Mouse (Mus musculus): Measurements from ENCODE around the gene Mpp2. TPM values are rescaled to one million over a fixed set of nuclear protein-coding genes. Genes with fewer than 3 reads are reported as not detected.

Mpp2 gene
- polyA plus RNA-seq, 1 experiment, result 21.2 TPM

GRCm38 (mm10) chr11:102034887-102035286, 53.4 kb downstream of the Mpp2 start:
- no peak overlapping the region for H3K4me3 ChIP-seq (replicated peaks)
- no peaks in the 10 kb centered on the region for H3K4me1 ChIP-seq (ENCODE audit: control insufficient read depth)
- H3K36me3 ChIP-seq (ENCODE audit: control insufficient read depth), result no peaks in the 10 kb centered on the region
- TF ChIP-seq GATA1 (IDR thresholded peaks at IDR 0.05; ENCODE audit: low read length), result no peak
- TF ChIP-seq TAL1 (IDR thresholded peaks at IDR 0.05; ENCODE audit: low read length), result no peak
- peaks cover 12% of the 10 kb centered on the region for H3K27me3 ChIP-seq (ENCODE audit: control insufficient read depth)
- H3K9me3 ChIP-seq (ENCODE audit: control insufficient read depth, low read length), result no peaks in the 10 kb centered on the region

DNA sequence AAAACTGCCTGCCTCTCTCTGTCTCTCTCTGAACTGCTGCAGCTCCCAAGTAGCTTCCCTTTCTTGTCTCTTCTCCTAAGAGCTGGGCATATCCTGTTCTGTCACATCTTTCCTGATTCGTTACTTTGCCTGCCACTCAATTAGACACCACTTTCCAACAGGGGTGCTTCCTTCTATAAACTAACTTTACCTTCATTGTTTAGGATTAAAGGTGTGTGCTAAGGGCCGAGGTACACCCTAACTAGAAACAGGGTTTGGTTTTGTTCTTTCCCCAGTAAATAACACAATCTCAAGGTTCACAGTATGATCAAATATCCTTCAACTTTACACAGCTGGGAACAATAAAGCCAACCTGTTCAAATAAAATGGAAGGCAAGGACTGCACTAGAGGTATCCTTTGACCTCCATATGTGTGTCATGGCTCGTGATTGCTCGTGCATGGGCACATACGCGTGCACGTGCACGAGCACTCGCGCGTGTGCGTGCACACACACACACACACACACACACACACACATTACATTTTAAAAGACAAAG, 55.2 kb downstream of the Mpp2 start:
- H3K36me3 ChIP-seq (ENCODE audit: control insufficient read depth), result no peaks in the 10 kb centered on the region
- H3K4me1 ChIP-seq (ENCODE audit: control insufficient read depth), result peaks cover 6% of the 10 kb centered on the region
- H3K27me3 ChIP-seq (ENCODE audit: control insufficient read depth), result peaks cover 21% of the 10 kb centered on the region
- H3K4me3 ChIP-seq (replicated peaks), result no peak overlapping the region
- TF ChIP-seq TAL1 (IDR thresholded peaks at IDR 0.05; ENCODE audit: low read length) (no peak), GATA1 (IDR thresholded peaks at IDR 0.05; ENCODE audit: low read length) (no peak)
- no peaks in the 10 kb centered on the region for H3K9me3 ChIP-seq (ENCODE audit: control insufficient read depth, low read length)

DNA sequence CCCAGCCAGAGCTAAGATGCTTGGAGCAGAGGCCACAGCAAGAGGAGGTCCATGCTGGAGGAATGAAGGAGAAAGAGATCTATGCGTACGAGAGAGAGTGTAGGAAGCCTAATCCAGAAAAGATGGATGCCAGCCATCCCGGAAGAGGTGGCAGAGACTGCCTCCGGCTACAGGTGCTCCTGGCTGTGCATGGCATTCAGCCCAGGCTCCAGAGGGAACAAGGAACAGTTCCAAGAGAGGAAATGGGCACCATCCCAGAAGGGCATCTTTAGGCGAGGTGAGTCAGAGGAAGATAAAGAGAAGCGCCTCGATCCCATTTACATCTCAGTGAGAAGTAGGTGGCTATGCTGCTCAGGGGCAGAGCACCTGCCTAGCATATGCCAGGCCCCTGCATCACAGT, 57.2 kb downstream of the Mpp2 start:
- no peaks in the 10 kb centered on the region for H3K36me3 ChIP-seq (ENCODE audit: control insufficient read depth)
- peaks cover 14% of the 10 kb centered on the region for H3K4me1 ChIP-seq (ENCODE audit: control insufficient read depth)
- H3K4me3 ChIP-seq (replicated peaks), result no peak overlapping the region
- peaks cover 36% of the 10 kb centered on the region for H3K27me3 ChIP-seq (ENCODE audit: control insufficient read depth)
- H3K9me3 ChIP-seq (ENCODE audit: control insufficient read depth, low read length), result no peaks in the 10 kb centered on the region; the same call in 1 of the 2 replicates
- TF ChIP-seq TAL1 (IDR thresholded peaks at IDR 0.05; ENCODE audit: low read length) (no peak), GATA1 (IDR thresholded peaks at IDR 0.05; ENCODE audit: low read length) (no peak)

DNA sequence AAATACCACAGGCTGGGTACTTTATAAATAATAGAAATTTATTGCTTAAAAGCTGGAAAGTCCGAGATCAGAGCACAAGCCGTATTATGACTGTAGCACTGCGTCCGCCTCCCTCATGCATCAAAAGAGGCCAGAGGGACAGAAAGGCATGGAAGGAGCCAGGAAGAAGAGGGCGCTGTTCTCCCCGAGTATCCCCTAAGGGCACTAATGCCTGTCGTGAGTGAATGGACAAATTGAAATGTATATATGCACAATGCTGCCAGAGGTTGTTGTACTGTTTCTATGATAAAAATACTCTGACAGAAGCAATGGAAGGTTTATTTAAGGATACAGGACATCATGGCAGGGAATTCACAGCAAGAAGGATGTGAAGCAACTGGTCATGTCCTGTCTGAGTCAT, 58.3 kb downstream of the Mpp2 start:
- peaks cover 14% of the 10 kb centered on the region for H3K4me1 ChIP-seq (ENCODE audit: control insufficient read depth)
- H3K27me3 ChIP-seq (ENCODE audit: control insufficient read depth), result peaks cover 48% of the 10 kb centered on the region
- TF ChIP-seq TAL1 (IDR thresholded peaks at IDR 0.05; ENCODE audit: low read length) (no peak), GATA1 (IDR thresholded peaks at IDR 0.05; ENCODE audit: low read length) (no peak)
- no peak overlapping the region for H3K4me3 ChIP-seq (replicated peaks)
- H3K36me3 ChIP-seq (ENCODE audit: control insufficient read depth), result no peaks in the 10 kb centered on the region
- H3K9me3 ChIP-seq (ENCODE audit: control insufficient read depth, low read length), result no peaks in the 10 kb centered on the region; the same call in 1 of the 2 replicates

- Histone ChIP-seq H3K4me3 (replicated peaks) (no peak overlapping the region), H3K4me1 (ENCODE audit: control insufficient read depth) (peaks cover 14% of the 10 kb centered on the region), H3K9me3 (ENCODE audit: control insufficient read depth, low read length) (no peaks in the 10 kb centered on the region; the same call in 1 of the 2 replicates), H3K27me3 (ENCODE audit: control insufficient read depth) (peaks cover 54% of the 10 kb centered on the region), H3K36me3 (ENCODE audit: control insufficient read depth) (no peaks in the 10 kb centered on the region)
- no peak for TF ChIP-seq GATA1 (IDR thresholded peaks at IDR 0.05; ENCODE audit: low read length)
- TF ChIP-seq TAL1 (IDR thresholded peaks at IDR 0.05; ENCODE audit: low read length), result no peak
Measured at GRCm38 (mm10) chr11:102029304-102029703, 59.0 kb downstream of the Mpp2 start.

DNA sequence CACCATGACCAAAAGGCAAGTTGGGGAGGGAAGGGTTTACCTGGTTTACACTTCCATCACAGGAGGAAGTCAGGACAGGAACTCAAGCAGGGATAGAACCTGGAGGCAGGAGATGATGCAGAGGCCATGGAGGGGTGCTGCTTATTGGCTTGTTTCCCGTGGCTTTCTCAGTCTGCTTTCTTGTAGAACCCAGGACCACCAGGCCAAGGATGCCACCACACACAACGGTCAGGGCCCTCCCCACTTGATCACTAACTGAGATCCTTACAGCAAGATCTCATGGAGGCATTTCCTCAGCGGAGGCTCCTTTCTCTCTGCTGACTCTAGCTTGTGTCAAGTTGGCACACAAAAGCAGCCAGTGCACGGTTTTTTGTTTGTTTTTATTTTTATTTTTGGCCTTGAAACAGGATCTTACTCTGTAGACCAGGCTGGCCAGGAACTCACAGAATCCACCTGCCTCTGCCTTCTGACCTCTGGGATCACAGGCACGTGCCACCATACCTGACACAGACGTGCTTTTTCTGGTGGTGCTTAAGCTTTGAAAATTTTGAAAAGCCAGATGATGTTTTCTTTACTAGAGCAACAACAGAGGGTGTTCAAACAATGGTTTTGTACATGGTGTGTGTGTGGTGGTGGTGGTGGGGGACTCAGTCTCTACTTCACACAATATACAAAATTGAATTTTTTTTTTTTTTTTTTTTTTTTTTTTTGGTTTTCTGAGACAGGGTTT, 60.1 kb downstream of the Mpp2 start, which contains the start of gene Mpp3:
Mpp3 (minus strand) TSS at position 375 of the 730 bp plus-strand sequence.
- no peaks in the 10 kb centered on the region; the same call in 1 of the 2 replicates for H3K9me3 ChIP-seq (ENCODE audit: control insufficient read depth, low read length)
- no peaks in the 10 kb centered on the region for H3K36me3 ChIP-seq (ENCODE audit: control insufficient read depth)
- no peak within 1 kb of the TSS for H3K4me3 ChIP-seq (replicated peaks)
- H3K4me1 ChIP-seq (ENCODE audit: control insufficient read depth), result peaks cover 14% of the 10 kb centered on the region
- TF ChIP-seq GATA1 (IDR thresholded peaks at IDR 0.05; ENCODE audit: low read length) (no peak), TAL1 (IDR thresholded peaks at IDR 0.05; ENCODE audit: low read length) (no peak)
- H3K27me3 ChIP-seq (ENCODE audit: control insufficient read depth), result peaks cover 65% of the 10 kb centered on the region

GRCm38 (mm10) chr11:102027361-102028017, 60.8 kb downstream of the Mpp2 start:
- Histone ChIP-seq H3K4me1 (ENCODE audit: control insufficient read depth) (peaks cover 14% of the 10 kb centered on the region), H3K9me3 (ENCODE audit: control insufficient read depth, low read length) (no peaks in the 10 kb centered on the region; the same call in 1 of the 2 replicates), H3K27me3 (ENCODE audit: control insufficient read depth) (peaks cover 65% of the 10 kb centered on the region), H3K36me3 (ENCODE audit: control insufficient read depth) (no peaks in the 10 kb centered on the region), H3K4me3 (replicated peaks) (no peak overlapping the region)
- TF ChIP-seq TAL1 (IDR thresholded peaks at IDR 0.05; ENCODE audit: low read length), result no peak
- TF ChIP-seq GATA1 (IDR thresholded peaks at IDR 0.05; ENCODE audit: low read length), result no peak

GRCm38 (mm10) chr11:102026694-102027360, 61.5 kb downstream of the Mpp2 start:
- peaks cover 65% of the 10 kb centered on the region for H3K27me3 ChIP-seq (ENCODE audit: control insufficient read depth)
- no peak for TF ChIP-seq TAL1 (IDR thresholded peaks at IDR 0.05; ENCODE audit: low read length)
- no peak for TF ChIP-seq GATA1 (IDR thresholded peaks at IDR 0.05; ENCODE audit: low read length)

More at GRCm38 (mm10) chr11:102026694-102027360, 61.5 kb downstream of the Mpp2 start:
- Histone ChIP-seq H3K4me1 (ENCODE audit: control insufficient read depth) (peaks cover 14% of the 10 kb centered on the region), H3K4me3 (replicated peaks) (peak overlapping the region; percentile 46), H3K36me3 (ENCODE audit: control insufficient read depth) (no peaks in the 10 kb centered on the region), H3K9me3 (ENCODE audit: control insufficient read depth, low read length) (no peaks in the 10 kb centered on the region; the same call in 1 of the 2 replicates)
